Mouse (Mus musculus): ENCODE data around the gene Krt26.

DNA sequence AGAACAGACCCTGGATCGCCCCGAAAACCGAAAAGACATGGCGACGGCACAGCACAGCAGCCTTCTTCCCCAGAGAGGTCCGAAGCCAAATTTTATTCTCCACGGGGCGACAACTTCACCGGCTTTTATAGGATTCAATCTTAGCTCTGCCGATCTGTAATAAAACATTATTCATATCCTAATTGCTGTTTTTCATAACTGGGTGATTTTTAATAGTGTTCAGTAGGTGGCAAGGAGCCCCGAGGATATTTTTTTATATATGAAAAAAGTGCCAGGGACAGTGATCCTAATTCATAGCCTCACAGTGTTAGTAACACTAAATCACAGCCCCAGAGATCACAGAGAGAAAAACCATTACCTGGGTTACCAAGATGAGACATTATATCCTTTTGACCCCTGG is at the start of gene Krt26:
- no peak for TF ChIP-seq POLR2A (IDR thresholded peaks at IDR 0.05; ENCODE audit: insufficient read length, low read depth)
- no peak for TF ChIP-seq MYOD1 (IDR thresholded peaks at IDR 0.05; ENCODE audit: control insufficient read depth in 1 of 3, insufficient read length in 2 of 3, low read depth in 2 of 3)
